Mouse (Mus musculus) bone marrow, adult 2 months (tissue): ENCODE measurements around the gene 4833439L19Rik.

Source experiments
- CTCF ChIP-seq: fragments of 200-500 bp; IDR thresholded peaks from 2 replicates; pipeline ENCODE4 v1.5.1; 2011; ENCODE audit warnings: low read length, control low read depth; ENCODE audit not compliant: control insufficient read depth, insufficient read depth
- POLR2A ChIP-seq: fragments of 200-500 bp; IDR thresholded peaks from 2 replicates; pipeline ENCODE4 v1.6.1; 2011; ENCODE audit warnings: low read depth, mild to moderate bottlenecking, control low read depth, low read length, borderline replicate concordance; ENCODE audit not compliant: control insufficient read depth

GRCm38 (mm10) chr13:54557652-54558051 is 7.6 kb downstream of the 4833439L19Rik start:
- no peak for TF ChIP-seq CTCF
- no peak for TF ChIP-seq POLR2A
